Mouse (Mus musculus): ENCODE measurements around the gene Col8a2. TPM values are rescaled to one million over a fixed set of nuclear protein-coding genes. Genes with fewer than 3 reads are reported as not detected.

The Col8a2 gene
- total and polyA plus RNA-seq, 3 experiments = not detected

- H3K36me3 ChIP-seq (replicated peaks in 1 of 2; ENCODE audit: control insufficient read depth in 1 of 2, insufficient read depth in 1 of 2, low read length in 1 of 2) = peaks cover 19 to 35% of the 10 kb centered on the region in 2 experiments
- TF ChIP-seq NELFE (IDR thresholded peaks at IDR 0.05; ENCODE audit: low read depth, low read length) = no peak
- no peak for TF ChIP-seq USF1 (IDR thresholded peaks at IDR 0.05; ENCODE audit: low read depth, low read length)
- TF ChIP-seq USF2 (conservative IDR thresholded peaks at IDR 0.05; ENCODE audit: low read depth, low read length) = no peak
- H3K4me2 ChIP-seq (ENCODE audit: insufficient read depth, low read depth, poor library complexity, severe bottlenecking) = no peak overlapping the region
These were observed 25.1 kb downstream of the Col8a2 start for GRCm38 (mm10) chr4:126311566-126312200.

GRCm38 (mm10) chr4:126313202-126313601 is 26.6 kb downstream of the Col8a2 start:
- Histone ChIP-seq H3K4me3 (replicated peaks in 1 of 3; ENCODE audit: low read depth in 2 of 3, low read length in 2 of 3, poor library complexity in 1 of 3) (no peak overlapping the region), H3K27ac (ENCODE audit: insufficient read depth, low read depth) (no peak overlapping the region), H3K27me3 (replicated peaks) (no peaks in the 10 kb centered on the region), H3K4me1 (ENCODE audit: control insufficient read depth in 1 of 2, insufficient read depth in 2 of 2) (peaks cover 0 to 4% of the 10 kb centered on the region in 2 experiments; a peak in 3 of 4 replicates), H3K79me2 (replicated peaks; ENCODE audit: control insufficient read depth, extremely low read depth, insufficient read depth, poor library complexity, severe bottlenecking) (no peaks in the 10 kb centered on the region), H3K4me2 (ENCODE audit: insufficient read depth, low read depth, poor library complexity, severe bottlenecking) (no peak overlapping the region), H3K9me3 (replicated peaks; ENCODE audit: low read length) (no peaks in the 10 kb centered on the region), H3K36me3 (replicated peaks in 1 of 2; ENCODE audit: control insufficient read depth in 1 of 2, insufficient read depth in 1 of 2, low read length in 1 of 2) (peaks cover 34 to 51% of the 10 kb centered on the region in 2 experiments), H3K9ac (ENCODE audit: insufficient read depth, low read depth) (no peak overlapping the region)
- in situ Hi-C loops (cut with MboI; ENCODE audit: low pct_ligation_motif_present, low pct_unique_long_range_greater_than_20kb, low sequenced_read_pairs) = no loop called here
- dilution Hi-C loops (cut with MboI; ENCODE audit: extremely low pct_ligation_motif_present, extremely low pct_unique_long_range_greater_than_20kb, low sequenced_read_pairs) = no loop called here
- no peak for TF ChIP-seq SMC3 (IDR thresholded peaks at IDR 0.05; ENCODE audit: low read depth, low read length)
- no peak for TF ChIP-seq RAD21 (IDR thresholded peaks at IDR 0.05; ENCODE audit: low read depth, low read length)
- no peak for TF ChIP-seq TBP (conservative IDR thresholded peaks at IDR 0.05; ENCODE audit: low read depth, low read length)
- no peak for TF ChIP-seq HCFC1 (IDR thresholded peaks at IDR 0.05; ENCODE audit: low read depth, low read length)
- TF ChIP-seq IRF4 (IDR thresholded peaks at IDR 0.05; ENCODE audit: low read depth, low read length) = no peak
- no peak for TF ChIP-seq TCF12 (IDR thresholded peaks at IDR 0.05; ENCODE audit: low read depth, low read length)
- no peak for TF ChIP-seq USF1 (IDR thresholded peaks at IDR 0.05; ENCODE audit: low read depth, low read length)
- TF ChIP-seq POLR2AphosphoS2 (IDR thresholded peaks at IDR 0.05; ENCODE audit: low read depth, low read length) = no peak
- no peak for TF ChIP-seq MEF2A (IDR thresholded peaks at IDR 0.05; ENCODE audit: borderline replicate concordance, low read depth, low read length)
- TF ChIP-seq PAX5 (IDR thresholded peaks at IDR 0.05; ENCODE audit: low read length) = no peak
- no peak for TF ChIP-seq ELF1 (IDR thresholded peaks at IDR 0.05; ENCODE audit: low read depth, low read length)
- no peak for TF ChIP-seq ZNF384 (IDR thresholded peaks at IDR 0.05; ENCODE audit: low read depth, low read length)
- no peak for TF ChIP-seq USF2 (conservative IDR thresholded peaks at IDR 0.05; ENCODE audit: low read depth, low read length)
- TF ChIP-seq ETS1 (conservative IDR thresholded peaks at IDR 0.05; ENCODE audit: low read depth, low read length) = no peak
- no peak for DNase-seq (ENCODE audit: extremely low read depth)

More at GRCm38 (mm10) chr4:126311566-126312200, 25.1 kb downstream of the Col8a2 start:
- Histone ChIP-seq H3K4me1 (ENCODE audit: control insufficient read depth in 1 of 2, insufficient read depth in 2 of 2) (peaks cover 0 to 4% of the 10 kb centered on the region in 2 experiments; a peak in 3 of 4 replicates), H3K9ac (ENCODE audit: insufficient read depth, low read depth) (no peak overlapping the region), H3K4me3 (replicated peaks in 1 of 3; ENCODE audit: low read depth in 2 of 3, low read length in 2 of 3, poor library complexity in 1 of 3) (no peak overlapping the region), H3K9me3 (replicated peaks; ENCODE audit: low read length) (no peaks in the 10 kb centered on the region), H3K79me2 (replicated peaks; ENCODE audit: control insufficient read depth, extremely low read depth, insufficient read depth, poor library complexity, severe bottlenecking) (no peaks in the 10 kb centered on the region), H3K27ac (ENCODE audit: insufficient read depth, low read depth) (no peak overlapping the region), H3K27me3 (replicated peaks) (no peaks in the 10 kb centered on the region)
- in situ Hi-C loops (cut with MboI; ENCODE audit: low pct_ligation_motif_present, low pct_unique_long_range_greater_than_20kb, low sequenced_read_pairs) (no loop called here), dilution Hi-C loops (cut with MboI; ENCODE audit: extremely low pct_ligation_motif_present, extremely low pct_unique_long_range_greater_than_20kb, low sequenced_read_pairs) (no loop called here)
- DNase-seq (ENCODE audit: extremely low read depth) = no peak

All from CH12.LX (cell line).